Mouse (Mus musculus) forebrain, embryonic 12.5 days (tissue): ENCODE results near the gene Pcdh10. TPM values are rescaled to one million over a fixed set of nuclear protein-coding genes. Genes with fewer than 3 reads are reported as not detected.
A peak's percentile ranks its signal among the peaks of the same experiment; 100 is the strongest.

Source experiments
- ATAC-seq: fragments of 200-750 bp; cut with Nextera tagmentation; 2 replicates; pipeline ENCODE4 v1.8.0; 2017; ENCODE audit warnings: moderate TSS enrichment; ENCODE audit not compliant: low FRiP score
- H3K27ac ChIP-seq: fragments of 300-500 bp; sonication (generic); 2 replicates; pipeline ENCODE4 v1.5.1; 2016; ENCODE audit warnings: mild to moderate bottlenecking
- H3K27me3 ChIP-seq: fragments of 300-500 bp; sonication (generic); 2 replicates; pipeline ENCODE4 v1.6.1; 2016; ENCODE audit warnings: mild to moderate bottlenecking
- H3K36me3 ChIP-seq: fragments of 300-500 bp; sonication (generic); replicated peaks from 2 replicates; pipeline ENCODE4 v1.6.1; 2016; ENCODE audit warnings: mild to moderate bottlenecking
- H3K4me1 ChIP-seq: fragments of 300-500 bp; sonication (generic); 2 replicates; pipeline ENCODE4 v1.6.1; 2016
- H3K4me2 ChIP-seq: fragments of 300-500 bp; sonication (generic); 2 replicates; pipeline ENCODE4 v1.6.1; 2016; ENCODE audit warnings: mild to moderate bottlenecking, moderate library complexity
- H3K4me3 ChIP-seq: fragments of 300-500 bp; sonication (generic); replicated peaks from 2 replicates; pipeline ENCODE4 v1.5.1; 2016; ENCODE audit warnings: mild to moderate bottlenecking
- H3K9ac ChIP-seq: fragments of 300-500 bp; sonication (generic); 2 replicates; pipeline ENCODE4 v1.6.1; 2016; ENCODE audit warnings: mild to moderate bottlenecking
- H3K9me3 ChIP-seq: fragments of 300-500 bp; sonication (generic); 2 replicates; pipeline ENCODE4 v1.6.1; 2016
- WGBS: fragments of 180-500 bp; shearing (Covaris S2); methylation state at CpG from one replicate; pipeline ENCODE4 v1.1.7; 2016; 5-methylcytosine and 5-hydroxymethylcytosine counted together
- polyA plus RNA-seq: library from polyadenylated mRNA; unstranded; fragments of >200 nt; fragmentation: Nextera tagmentation; extraction: Ambion mirVana; gene quantifications from 2 replicates; pipeline ENCODE4 v1.2.1, GENCODE M21; 2016

Gene Pcdh10
- polyA plus RNA-seq: 7.7 and 10.9 TPM in 2 replicates

- H3K9me3 ChIP-seq: no peaks in the 10 kb centered on the region
- H3K27me3 ChIP-seq: no peaks in the 10 kb centered on the region
- peak within 1 kb of the TSS; percentile 81 for H3K9ac ChIP-seq
- H3K4me1 ChIP-seq: peaks cover 14% of the 10 kb centered on the region; the same call in 1 of the 2 replicates
- peak within 1 kb of the TSS; percentile 88 for H3K27ac ChIP-seq
- peak within 1 kb of the TSS; percentile 69 for H3K4me3 ChIP-seq
- under 1% methylated on average over 26 of the region's 26 CpGs for WGBS
- no peaks in the 10 kb centered on the region for H3K36me3 ChIP-seq
- H3K4me2 ChIP-seq: peak within 1 kb of the TSS; percentile 91
- ATAC-seq: peak; percentile 86
Measured at GRCm38 (mm10) chr3:45378145-45378544, at the start of gene Pcdh10. Gene Pcdh10, plus strand, starts transcription at chr3:45378398.

- no peak overlapping the region for H3K9ac ChIP-seq
- no peak overlapping the region for H3K4me3 ChIP-seq
- no peak overlapping the region for H3K4me2 ChIP-seq
- H3K9me3 ChIP-seq: no peaks in the 10 kb centered on the region
- H3K27me3 ChIP-seq: no peaks in the 10 kb centered on the region
- H3K4me1 ChIP-seq: no peaks in the 10 kb centered on the region
- no peak for ATAC-seq
- no peaks in the 10 kb centered on the region; the same call in 1 of the 2 replicates for H3K36me3 ChIP-seq
- H3K27ac ChIP-seq: no peak overlapping the region
- 91% methylated on average over 1 of the region's 1 CpGs for WGBS
Measured at GRCm38 (mm10) chr3:45355919-45356318, 22.3 kb upstream of the Pcdh10 start.

- H3K27me3 ChIP-seq: no peaks in the 10 kb centered on the region
- ATAC-seq: no peak
- no peak overlapping the region for H3K27ac ChIP-seq
- no peaks in the 10 kb centered on the region for H3K4me1 ChIP-seq
- WGBS: 71% methylated on average over 1 of the region's 1 CpGs
- H3K4me3 ChIP-seq: no peak overlapping the region
- H3K9ac ChIP-seq: no peak overlapping the region
- H3K36me3 ChIP-seq: no peaks in the 10 kb centered on the region
- H3K4me2 ChIP-seq: no peak overlapping the region
- no peaks in the 10 kb centered on the region for H3K9me3 ChIP-seq
Measured at GRCm38 (mm10) chr3:45368952-45369351, 9.2 kb upstream of the Pcdh10 start.

GRCm38 (mm10) chr3:45375761-45376500 is 2.3 kb upstream of the Pcdh10 start:
- ATAC-seq: peak; percentile 9
- H3K9ac ChIP-seq: peak overlapping the region; percentile 81
- no peaks in the 10 kb centered on the region for H3K27me3 ChIP-seq
- peak overlapping the region; percentile 88 for H3K27ac ChIP-seq
- H3K4me1 ChIP-seq: peaks cover 7% of the 10 kb centered on the region; the same call in 1 of the 2 replicates
- no peaks in the 10 kb centered on the region for H3K9me3 ChIP-seq
- H3K36me3 ChIP-seq: no peaks in the 10 kb centered on the region
- H3K4me2 ChIP-seq: peak overlapping the region; percentile 91
- H3K4me3 ChIP-seq: peak overlapping the region; percentile 69
- WGBS: under 1% methylated on average over 27 of the region's 27 CpGs

GRCm38 (mm10) chr3:45376501-45377390 is 1.5 kb upstream of the Pcdh10 start:
- no peaks in the 10 kb centered on the region for H3K9me3 ChIP-seq
- peak overlapping the region; percentile 91 for H3K4me2 ChIP-seq
- H3K27ac ChIP-seq: peak overlapping the region; percentile 88
- under 1% methylated on average over 59 of the region's 59 CpGs for WGBS
- peaks cover 10% of the 10 kb centered on the region; the same call in 1 of the 2 replicates for H3K4me1 ChIP-seq
- H3K9ac ChIP-seq: peak overlapping the region; percentile 81
- no peaks in the 10 kb centered on the region for H3K27me3 ChIP-seq
- no peaks in the 10 kb centered on the region for H3K36me3 ChIP-seq
- peak overlapping the region; percentile 69 for H3K4me3 ChIP-seq
- ATAC-seq: peak; percentile 27

GRCm38 (mm10) chr3:45377391-45377998 is 703 bp upstream of the Pcdh10 start:
- H3K4me2 ChIP-seq: peak overlapping the region; percentile 91
- peaks cover 14% of the 10 kb centered on the region; the same call in 1 of the 2 replicates for H3K4me1 ChIP-seq
- H3K9ac ChIP-seq: peak overlapping the region; percentile 81
- no peaks in the 10 kb centered on the region for H3K27me3 ChIP-seq
- H3K36me3 ChIP-seq: no peaks in the 10 kb centered on the region
- under 1% methylated on average over 26 of the region's 26 CpGs for WGBS
- peak; percentile 47 for ATAC-seq
- H3K27ac ChIP-seq: peak overlapping the region; percentile 88
- H3K4me3 ChIP-seq: peak overlapping the region; percentile 69
- no peaks in the 10 kb centered on the region for H3K9me3 ChIP-seq

- Histone ChIP-seq H3K27ac (no peak overlapping the region), H3K9ac (peak overlapping the region; percentile 75), H3K4me3 (peak overlapping the region; percentile 69), H3K36me3 (no peaks in the 10 kb centered on the region), H3K27me3 (no peaks in the 10 kb centered on the region), H3K4me2 (peak overlapping the region; percentile 91), H3K4me1 (peaks cover 18% of the 10 kb centered on the region), H3K9me3 (no peaks in the 10 kb centered on the region)
- ATAC-seq: no peak
- 3% methylated on average over 29 of the region's 29 CpGs for WGBS
Measured at GRCm38 (mm10) chr3:45379541-45379971, 1.4 kb downstream of the Pcdh10 start.

- no peaks in the 10 kb centered on the region for H3K27me3 ChIP-seq
- no peaks in the 10 kb centered on the region for H3K36me3 ChIP-seq
- no peak for ATAC-seq
- peak overlapping the region; percentile 91 for H3K4me2 ChIP-seq
- no peak overlapping the region for H3K27ac ChIP-seq
- H3K9me3 ChIP-seq: no peaks in the 10 kb centered on the region
- H3K4me3 ChIP-seq: peak overlapping the region; percentile 69
- under 1% methylated on average over 55 of the region's 55 CpGs for WGBS
- H3K9ac ChIP-seq: peak overlapping the region; percentile 75
- peaks cover 22% of the 10 kb centered on the region for H3K4me1 ChIP-seq
Measured at GRCm38 (mm10) chr3:45379972-45380761, 2.0 kb downstream of the Pcdh10 start.

GRCm38 (mm10) chr3:45380811-45381761 is 2.9 kb downstream of the Pcdh10 start:
- Histone ChIP-seq H3K4me3 (peak overlapping the region; percentile 69), H3K27me3 (no peaks in the 10 kb centered on the region), H3K36me3 (no peaks in the 10 kb centered on the region), H3K9ac (peak overlapping the region; percentile 75), H3K4me2 (peak overlapping the region; percentile 91), H3K4me1 (peaks cover 20% of the 10 kb centered on the region), H3K27ac (peak overlapping the region; percentile 53), H3K9me3 (no peaks in the 10 kb centered on the region)
- WGBS: under 1% methylated on average over 81 of the region's 82 CpGs
- ATAC-seq: peak; percentile 1; the same call in 1 of the 2 replicates

GRCm38 (mm10) chr3:45382032-45382755 is 4.0 kb downstream of the Pcdh10 start:
- Histone ChIP-seq H3K9ac (peak overlapping the region; percentile 75), H3K36me3 (no peaks in the 10 kb centered on the region), H3K4me2 (peak overlapping the region; percentile 91), H3K4me1 (peaks cover 23% of the 10 kb centered on the region), H3K27me3 (no peaks in the 10 kb centered on the region), H3K27ac (peak overlapping the region; percentile 53; the same call in 1 of the 2 replicates), H3K9me3 (no peaks in the 10 kb centered on the region), H3K4me3 (peak overlapping the region; percentile 69)
- ATAC-seq: no peak
- WGBS: 9% methylated on average over 4 of the region's 4 CpGs
